Mouse (Mus musculus) urinary bladder, adult 2 months (tissue): ENCODE data around the gene Slc15a2. TPM values are rescaled to one million over a fixed set of nuclear protein-coding genes. Genes with fewer than 3 reads are reported as not detected.

Experiments
- polyA plus RNA-seq: library from polyadenylated mRNA; depleted of rRNA; stranded (reverse); fragments of >200 nt; gene quantifications from 2 replicates; pipeline ENCODE4 v1.2.3, GENCODE M21; 2012; rRNA removed

The Slc15a2 gene
- polyA plus RNA-seq, 1 experiment, result 1.6 TPM

Other genes with a start within 250 kb of the Slc15a2 start
- 0.01 and 0.06 TPM in 2 replicates for gene Casr, start 222.8 kb downstream of the Slc15a2 start, polyA plus RNA-seq
- 3.9 and 5.1 TPM in 2 replicates for gene Cd86, start 118.9 kb downstream of the Slc15a2 start, polyA plus RNA-seq
- 37.2 and 43.2 TPM in 2 replicates for gene Ildr1, start 91.0 kb downstream of the Slc15a2 start, polyA plus RNA-seq
- 17.0 and 17.2 TPM in 2 replicates for gene Iqcb1, start 43.4 kb upstream of the Slc15a2 start, polyA plus RNA-seq
- 6.3 and 7.0 TPM in 2 replicates for gene Eaf2, start 90.0 kb upstream of the Slc15a2 start, polyA plus RNA-seq
- gene Golgb1, start 90.2 kb upstream of the Slc15a2 start, polyA plus RNA-seq, result 55.2 and 61.2 TPM in 2 replicates
- 13.8 and 14.3 TPM in 2 replicates for gene Hcls1, start 150.0 kb upstream of the Slc15a2 start, polyA plus RNA-seq
- 0.01 TPM in 1 of 2 replicates, not detected in the other for gene Fbxo40, start 205.5 kb upstream of the Slc15a2 start, polyA plus RNA-seq
- gene Polq, start 226.8 kb upstream of the Slc15a2 start, polyA plus RNA-seq, result 0.51 and 0.66 TPM in 2 replicates